Mouse (Mus musculus) embryo, embryonic 9.5 days (tissue): Measurements from ENCODE around the gene Crim1.

Experiments used
- DNase-seq: peaks from one replicate; pipeline ENCODE4 v3.0.0-alpha.2; 2017; ENCODE audit errors: extremely low spot score

The Crim1 gene

DNA sequence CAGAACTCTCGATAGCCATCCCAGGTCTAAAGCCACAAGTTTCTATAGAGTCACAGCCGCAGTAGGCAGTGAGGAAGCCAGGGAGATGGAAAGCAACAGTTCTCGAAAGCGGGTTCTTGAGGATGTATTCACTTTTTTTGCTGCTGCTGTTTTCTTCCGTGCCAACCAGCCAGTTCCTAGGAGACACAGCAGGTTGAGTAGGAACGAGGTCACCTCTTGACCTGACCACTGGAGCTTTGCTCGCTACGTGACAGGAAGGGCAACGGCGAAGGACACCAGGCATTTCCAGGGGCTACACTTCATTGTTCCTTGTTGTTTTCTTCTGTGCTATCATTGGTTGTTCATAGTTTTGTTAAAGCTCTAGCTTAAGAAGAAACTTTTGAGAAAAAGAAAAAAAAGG lies 174.7 kb downstream of the Crim1 start:
- DNase-seq, result peak; percentile 9

DNA sequence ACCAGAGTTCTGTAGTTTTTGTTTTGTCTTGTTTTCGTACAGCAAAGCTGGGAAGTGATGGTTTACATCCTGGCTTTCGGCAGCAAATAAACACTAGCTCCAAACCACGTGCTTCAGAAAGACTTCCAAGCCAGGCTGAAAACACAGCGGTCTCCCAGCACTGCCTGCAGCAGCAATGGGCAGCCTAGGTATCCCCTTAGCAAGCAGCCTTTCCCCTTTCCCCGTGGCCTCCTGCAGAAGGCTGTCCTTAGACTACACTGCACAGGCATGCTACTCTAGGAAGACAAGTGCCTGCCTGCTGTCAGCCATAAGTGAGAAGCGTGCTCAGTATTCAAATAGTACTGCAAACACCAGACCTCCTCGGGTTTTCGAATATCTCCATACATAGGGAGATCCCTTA lies 176.5 kb downstream of the Crim1 start:
- no peak for DNase-seq

DNA sequence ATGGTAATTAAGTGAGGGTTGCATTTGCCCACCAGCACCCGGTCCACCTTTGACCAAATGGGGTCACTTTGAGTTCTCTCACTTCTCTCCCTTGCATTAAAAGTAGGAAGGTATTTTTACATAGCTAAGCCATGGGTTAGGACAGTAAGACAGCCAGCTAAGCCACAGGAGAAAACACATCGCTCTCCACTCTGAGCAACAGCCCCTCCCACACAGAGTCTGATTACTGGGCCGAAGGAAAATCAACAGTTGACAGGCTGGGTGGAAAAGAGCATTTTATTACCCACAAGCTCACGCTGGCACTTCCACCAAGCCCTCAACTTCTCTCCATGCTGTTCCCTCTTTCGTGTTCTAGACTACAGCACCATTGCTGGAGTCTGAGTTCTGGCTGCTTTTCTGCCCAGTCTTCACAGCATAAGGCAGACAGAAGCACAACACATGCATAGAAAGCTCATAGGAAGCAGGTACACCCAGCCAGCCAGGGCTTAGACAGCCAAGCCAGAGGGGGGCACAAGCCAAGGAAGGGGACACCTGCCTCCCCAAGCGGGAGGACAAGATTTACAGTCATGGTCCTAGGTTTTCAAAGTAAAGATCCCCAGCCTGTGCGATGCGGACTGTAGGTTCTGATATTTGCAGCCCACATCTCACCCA lies 179.2 kb downstream of the Crim1 start:
- DNase-seq, result no peak

DNA sequence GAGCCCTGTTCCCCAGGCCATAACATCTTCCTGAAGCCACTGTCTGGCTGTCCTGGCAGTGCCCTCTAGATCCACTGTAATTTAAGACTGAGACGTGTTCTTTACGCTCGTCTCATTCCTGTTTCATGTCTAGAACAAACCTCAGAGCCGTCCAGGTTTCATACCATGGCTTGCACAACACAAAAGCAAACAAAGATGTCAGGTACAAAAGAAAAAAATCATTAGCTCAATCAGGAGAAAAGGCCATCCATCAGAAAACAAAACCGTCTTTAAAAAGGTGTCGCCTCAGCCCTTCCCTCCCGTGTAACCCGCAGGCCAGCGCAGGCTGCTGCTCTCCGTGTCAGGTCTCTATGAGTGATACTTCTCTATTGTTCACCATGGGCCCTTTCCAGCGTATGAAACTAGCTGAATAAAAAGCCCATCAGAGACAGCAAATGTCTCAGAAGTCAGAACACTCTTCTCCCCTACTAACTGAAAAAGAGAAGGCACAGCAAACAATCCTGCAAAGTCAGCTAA lies 179.7 kb downstream of the Crim1 start:
- no peak for DNase-seq

DNA sequence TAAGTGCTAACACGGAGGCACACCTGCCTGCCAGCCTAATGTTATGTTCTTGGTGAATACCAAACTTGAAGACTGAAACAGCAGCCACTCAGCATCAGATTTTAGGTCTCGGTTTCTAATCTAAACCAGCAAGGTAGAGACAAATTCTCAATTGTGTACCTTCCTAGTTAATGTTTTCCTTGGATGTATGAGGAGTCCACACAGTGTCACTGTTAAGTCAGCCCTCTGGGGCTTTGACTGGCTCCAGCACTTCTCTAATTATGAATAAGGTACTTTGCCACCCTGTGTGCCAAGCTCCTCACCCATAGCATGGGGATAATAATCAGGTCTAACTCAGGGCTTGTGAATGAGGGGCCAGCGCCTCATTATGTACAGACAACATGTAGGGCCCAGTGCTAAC lies 182.3 kb downstream of the Crim1 start:
- DNase-seq, result no peak

DNA sequence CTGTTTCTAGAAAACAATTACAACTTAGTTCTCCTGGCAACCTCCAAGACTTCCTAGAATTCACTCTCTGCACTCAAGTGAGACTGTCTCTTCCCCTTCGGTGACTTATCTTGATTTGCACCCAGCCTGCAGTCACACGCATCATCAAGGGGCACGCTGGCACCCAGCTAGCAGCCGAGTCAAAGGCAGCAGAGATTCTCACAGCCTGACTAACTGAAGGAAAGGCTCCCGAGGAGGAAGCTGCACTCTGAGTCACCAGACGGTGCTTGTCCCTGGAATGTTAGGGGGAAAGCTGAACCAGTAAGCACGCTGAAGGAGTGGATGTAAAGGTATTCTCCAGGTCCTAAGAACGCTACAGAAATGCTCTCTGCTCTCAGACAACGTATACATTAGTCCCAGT lies 187.6 kb downstream of the Crim1 start:
- DNase-seq, result no peak

DNA sequence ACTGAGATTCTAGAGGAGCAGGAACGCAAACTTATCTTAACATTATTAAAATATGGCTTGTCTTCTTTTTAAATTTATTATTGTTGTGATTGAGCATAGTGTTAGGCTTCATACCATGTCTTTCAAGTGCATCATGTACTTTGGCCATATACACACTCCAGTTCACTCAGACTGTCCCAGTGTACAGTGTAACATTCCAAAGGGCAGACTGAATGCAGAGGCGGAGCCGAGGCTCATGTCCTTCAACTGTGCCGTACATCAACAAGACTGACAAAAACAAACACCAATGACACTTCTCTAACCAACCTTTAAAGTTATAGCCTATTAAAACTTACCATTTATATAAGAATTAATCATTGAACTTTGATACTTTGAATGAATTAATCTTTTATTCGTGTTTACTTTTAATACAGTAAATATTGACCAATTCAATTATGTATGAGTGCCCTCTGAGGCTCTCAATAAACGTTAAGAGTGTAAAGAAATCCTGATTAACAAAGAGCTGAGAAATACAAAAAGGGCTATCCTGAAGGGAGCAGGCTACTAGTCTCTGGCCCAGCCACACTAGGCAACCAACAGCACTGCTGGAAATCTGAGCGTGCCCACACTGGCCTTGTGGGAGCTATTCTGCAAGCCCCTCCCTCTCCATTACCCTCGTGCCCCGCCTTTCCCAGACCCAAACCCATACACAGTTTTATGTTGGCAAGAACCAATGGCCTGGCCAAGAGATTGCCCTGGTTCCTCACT lies 188.2 kb downstream of the Crim1 start:
- no peak for DNase-seq

DNA sequence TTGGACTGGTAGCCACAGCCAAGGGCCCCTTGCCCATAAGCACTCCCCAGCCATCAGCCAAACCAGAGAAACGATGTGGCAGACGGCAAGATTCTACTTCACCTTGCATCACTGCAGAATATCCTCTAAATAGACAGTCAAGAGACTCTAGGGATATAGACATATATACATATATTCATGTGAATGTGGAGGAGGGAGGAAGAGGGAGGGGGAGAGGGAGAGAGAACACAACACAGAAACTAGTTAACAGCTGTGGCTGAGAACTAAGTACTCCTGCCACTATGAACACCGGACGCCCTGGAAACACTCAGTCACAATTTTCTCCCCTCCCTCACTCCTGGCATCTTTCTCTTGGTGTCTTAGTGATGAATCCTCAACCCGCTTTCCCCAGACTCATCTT lies 189.5 kb downstream of the Crim1 start:
- no peak for DNase-seq

DNA sequence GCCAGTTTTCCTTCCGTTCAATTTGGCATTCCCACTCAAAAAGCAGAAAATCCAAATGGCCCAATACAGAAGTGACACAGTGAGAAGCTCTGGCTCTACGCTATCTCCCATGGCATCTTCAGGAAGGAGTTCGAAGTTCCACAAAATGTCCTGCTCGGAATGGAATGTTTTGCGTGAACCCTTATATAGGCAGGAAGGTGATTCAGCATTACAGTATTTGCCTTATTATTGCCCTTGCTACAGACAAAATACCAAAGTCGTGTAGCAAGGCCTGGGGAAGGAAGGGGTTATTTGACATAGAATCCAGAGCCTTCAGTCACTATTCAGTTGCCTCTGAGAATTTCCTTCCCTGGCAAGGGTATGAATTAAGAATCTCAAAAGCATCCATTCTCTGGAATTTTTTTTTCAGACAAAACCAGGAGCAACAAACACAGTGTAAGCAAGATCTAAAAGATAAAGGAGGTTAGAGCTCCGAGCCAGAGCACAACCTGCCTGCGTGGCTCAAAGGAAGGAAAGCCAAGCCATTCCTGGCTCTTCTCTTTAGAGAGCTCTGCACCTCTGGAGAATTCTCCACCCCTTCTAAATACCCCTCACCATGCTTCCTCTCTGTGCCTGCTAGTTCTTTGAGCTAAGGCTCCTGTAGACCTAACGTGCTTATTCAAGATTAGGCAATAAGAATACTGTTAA lies 192.5 kb downstream of the Crim1 start:
- DNase-seq, result no peak

DNA sequence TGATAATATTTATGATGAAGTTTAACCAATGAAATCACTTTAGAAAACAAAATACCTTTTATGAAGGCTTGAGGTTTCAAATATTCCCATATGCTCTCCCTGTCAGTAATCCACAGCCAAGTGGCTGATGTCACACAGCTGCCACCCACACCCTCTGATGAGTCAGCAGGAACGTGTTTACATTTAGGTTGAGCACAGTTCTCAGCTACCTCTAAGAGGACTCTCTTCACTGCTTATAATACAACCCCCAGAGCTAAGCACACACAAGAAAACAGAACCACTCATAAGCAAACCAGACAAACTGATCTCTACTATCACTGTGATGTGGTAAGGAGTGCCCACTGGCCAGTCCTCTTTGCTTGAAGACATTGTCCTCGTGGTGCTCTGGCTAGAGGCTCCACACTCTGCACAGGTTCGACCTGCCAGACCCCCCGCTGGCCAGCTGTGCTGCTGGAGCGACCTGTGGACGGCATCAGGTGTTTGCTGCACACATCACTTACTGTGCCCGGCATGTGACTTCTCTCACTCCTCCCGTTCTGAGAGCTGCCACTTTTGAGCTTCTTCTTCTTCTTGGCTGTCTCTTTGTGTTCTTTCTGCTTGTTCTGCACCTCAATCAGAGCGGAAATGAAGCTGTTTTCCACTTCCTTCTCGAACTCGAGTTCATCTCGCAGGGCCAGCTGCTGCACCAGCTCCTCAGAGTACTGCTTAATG lies 200.2 kb downstream of the Crim1 start:
- no peak for DNase-seq

DNA sequence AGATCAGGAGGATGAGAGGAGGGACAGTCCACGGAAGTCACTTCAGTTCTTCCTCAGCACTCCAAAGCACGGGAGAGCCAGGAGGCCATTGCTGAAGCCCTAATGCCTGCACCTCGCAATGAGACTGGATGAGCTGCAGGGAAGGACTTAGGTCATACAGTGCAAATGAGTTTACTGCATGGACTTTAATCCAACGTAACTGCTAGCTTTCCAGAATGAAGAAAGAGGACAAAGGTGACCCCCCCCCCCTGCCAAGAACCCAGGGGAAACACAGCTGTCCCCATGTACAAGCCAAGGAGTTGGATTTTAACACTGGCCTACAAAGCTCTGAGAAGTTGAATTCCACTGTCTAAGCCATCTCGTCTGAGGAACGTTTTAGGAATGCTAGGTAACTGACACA lies 201.3 kb downstream of the Crim1 start:
- no peak for DNase-seq

DNA sequence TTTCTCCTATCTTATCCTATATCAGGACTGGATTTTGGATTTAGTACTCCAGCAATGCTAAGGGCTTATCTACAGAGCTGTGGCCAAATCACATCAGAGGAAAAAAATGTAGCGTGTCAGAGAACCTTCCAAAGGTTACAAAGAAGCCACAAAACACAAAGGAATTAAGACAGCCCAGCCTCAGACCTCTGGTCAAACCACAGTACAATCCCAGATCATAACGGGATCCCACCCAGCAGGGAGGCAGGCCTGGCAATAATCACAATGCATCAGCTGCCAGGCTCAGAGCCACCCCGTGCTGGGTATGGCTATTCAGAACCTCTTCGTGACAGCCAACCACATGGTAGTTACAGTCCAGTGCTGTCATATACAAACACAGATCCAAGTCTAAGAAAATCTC lies 201.7 kb downstream of the Crim1 start:
- DNase-seq, result no peak

DNA sequence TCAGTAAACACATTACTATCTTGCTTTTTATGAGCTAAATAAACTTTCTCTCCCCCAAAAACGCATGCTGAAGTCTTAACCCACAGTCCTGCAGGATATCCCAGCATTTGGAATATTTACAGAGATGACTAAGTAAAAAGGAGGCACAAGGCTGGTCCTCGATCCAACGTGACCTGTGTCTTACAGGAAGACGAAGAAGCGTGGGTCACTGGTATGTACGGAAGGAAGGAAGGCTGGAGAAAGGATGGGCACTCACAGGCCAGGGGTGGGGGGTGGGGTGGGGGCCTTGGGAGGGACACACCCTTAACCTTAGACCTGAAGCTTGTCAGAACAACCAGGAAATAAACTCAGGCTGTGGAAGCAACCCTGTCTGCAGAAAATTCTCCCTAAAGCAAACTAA lies 202.1 kb downstream of the Crim1 start:
- no peak for DNase-seq

DNA sequence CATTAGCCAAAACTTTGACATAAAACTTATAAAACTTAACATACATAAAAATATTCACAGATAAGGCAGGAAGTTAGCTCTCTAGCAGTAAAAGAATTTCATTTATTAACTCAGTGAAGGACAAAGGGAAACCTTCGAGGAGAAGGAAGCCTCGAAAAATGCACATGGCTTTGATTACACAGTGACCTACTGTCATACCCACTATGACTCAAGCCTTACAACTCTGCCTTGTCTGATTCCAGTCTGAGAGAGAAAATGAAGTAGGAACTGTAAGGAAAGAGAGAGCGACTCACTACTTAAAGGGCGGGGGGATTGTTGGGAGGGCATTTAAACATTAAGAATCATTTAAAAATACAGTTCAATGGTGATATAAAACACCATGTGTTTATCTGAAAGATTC lies 203.2 kb downstream of the Crim1 start:
- DNase-seq, result no peak

DNA sequence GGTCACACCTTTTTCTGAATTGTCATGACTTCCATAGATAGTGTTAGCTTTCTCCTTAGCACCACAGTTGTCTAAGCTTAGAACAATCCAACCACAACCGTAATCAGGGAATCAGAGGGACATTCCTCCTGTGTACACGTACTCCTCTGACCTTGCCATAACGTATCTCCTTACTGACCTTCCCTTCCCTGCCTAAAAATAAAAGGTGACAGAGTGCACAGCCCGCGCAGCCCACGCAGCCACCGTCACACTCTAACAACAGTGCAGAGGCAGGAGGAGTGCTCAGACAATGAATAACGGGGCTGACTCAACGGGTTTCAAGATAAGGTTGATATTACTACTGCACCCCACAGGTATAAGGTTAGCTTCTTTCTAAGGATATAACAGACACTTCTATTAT lies 203.8 kb downstream of the Crim1 start:
- no peak for DNase-seq

DNA sequence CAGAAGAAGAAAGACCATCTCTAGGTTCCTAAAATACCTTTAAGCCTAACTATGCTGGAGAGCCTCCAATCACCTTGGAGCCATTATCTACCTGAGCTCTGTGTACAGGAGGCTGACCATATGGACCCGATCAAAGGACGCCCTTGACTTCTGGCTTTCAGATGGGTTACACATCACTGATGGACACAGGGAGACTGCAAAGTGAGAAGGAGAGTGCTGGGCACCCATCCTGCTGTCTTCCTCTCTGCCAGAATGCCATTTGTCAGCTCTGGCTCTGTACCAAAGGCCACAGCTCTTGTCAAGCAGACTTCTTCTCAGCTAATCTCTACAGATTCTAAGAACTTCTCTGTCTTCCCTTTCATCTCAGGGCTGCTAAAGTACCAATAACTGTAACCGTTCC lies 205.3 kb downstream of the Crim1 start:
- no peak for DNase-seq

DNA sequence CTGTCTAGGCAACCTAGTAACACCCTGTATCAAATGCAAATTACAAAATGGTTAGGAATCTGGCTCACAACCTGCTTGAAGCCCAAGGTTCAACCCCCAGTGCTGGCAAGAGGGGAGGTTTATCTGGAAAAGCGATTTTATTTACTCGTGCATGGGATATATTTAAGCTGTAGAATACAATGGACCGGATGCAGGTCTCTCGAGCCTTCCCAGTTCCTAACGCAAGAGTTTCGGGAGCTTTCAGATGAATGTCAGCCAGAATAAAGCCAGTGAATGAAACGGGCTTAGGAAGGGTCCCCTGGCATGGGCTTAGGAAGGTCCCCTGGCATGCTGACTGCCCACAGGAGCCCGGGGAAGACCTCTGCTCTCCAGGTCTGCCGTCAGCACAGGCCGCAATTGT lies 206.8 kb downstream of the Crim1 start:
- no peak for DNase-seq

DNA sequence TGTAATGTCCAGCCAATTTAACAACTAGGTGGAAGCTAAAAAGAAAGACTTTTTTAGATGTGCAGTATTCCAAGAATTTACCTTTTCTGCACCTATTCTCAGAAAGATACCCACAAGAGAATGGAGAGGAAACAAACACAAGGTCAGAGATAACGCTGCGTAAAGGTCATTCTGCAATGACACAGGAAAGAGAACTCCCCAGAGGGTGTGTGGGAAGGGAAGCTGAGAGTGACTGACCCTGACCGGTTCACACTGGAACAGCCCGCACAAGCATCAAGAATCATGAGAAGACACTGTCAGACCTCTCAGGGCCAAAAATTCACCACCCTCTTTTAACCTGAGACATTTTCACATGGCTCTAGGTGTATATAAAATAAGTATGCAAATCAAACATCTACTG lies 207.5 kb downstream of the Crim1 start:
- DNase-seq, result no peak

DNA sequence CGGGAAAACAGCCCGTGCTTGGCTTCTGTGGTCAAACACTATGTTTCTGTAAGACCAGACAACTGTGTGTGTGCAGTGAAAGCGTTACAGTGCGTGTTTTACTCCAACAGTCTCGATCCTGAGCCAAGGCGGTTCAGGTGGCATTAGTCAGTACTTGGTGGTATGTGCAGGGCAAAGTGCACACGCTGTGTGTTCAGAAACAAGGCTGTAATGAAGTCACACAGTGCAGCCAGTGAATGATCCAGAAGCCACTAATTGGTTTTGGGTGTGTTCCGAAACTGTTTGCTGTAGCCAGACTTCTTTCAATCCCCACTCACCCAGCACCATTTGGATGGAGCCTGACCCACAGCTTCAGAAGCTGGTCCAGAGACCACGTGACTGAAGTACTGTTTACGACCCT lies 208.3 kb downstream of the Crim1 start:
- no peak for DNase-seq

DNA sequence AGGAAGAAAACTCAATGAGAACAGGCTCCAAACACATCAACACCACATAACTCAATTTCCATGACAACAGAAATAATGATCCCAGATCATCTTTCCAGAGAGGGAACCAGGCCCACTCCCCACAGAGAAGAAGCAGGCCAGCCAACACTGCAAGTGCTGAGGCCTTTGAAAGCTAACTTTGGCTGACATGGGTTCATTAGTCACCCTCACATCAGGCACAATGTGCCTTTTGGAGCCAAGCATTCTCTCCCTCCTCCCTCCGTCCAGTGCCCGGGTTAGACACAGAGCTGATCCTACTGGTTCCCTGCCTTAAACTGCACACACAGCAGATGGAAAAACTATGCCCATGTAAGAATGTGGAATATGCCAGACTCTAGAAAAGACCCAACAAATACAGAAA lies 209.9 kb downstream of the Crim1 start:
- no peak for DNase-seq

DNA sequence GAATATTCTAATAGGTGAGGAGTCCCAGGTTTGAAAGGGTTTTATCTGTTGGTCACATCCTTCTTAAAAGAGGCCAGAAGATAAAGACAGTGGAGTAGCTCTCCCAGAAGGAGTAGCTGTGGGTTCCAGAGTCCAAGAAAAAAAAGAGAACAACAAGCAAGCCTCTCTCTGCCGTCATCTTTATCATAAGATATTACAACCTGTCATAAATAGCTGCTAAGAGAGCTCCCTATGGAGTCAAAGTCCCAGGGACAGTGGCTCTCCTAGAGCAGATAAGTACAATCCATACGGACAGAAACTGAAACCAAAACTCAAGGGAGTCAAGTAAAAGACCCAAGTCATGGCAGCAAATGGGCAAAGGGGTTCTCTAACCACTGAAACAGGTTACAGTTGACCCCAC lies 215.2 kb downstream of the Crim1 start:
- DNase-seq, result no peak
